In the genomic region with DNA sequence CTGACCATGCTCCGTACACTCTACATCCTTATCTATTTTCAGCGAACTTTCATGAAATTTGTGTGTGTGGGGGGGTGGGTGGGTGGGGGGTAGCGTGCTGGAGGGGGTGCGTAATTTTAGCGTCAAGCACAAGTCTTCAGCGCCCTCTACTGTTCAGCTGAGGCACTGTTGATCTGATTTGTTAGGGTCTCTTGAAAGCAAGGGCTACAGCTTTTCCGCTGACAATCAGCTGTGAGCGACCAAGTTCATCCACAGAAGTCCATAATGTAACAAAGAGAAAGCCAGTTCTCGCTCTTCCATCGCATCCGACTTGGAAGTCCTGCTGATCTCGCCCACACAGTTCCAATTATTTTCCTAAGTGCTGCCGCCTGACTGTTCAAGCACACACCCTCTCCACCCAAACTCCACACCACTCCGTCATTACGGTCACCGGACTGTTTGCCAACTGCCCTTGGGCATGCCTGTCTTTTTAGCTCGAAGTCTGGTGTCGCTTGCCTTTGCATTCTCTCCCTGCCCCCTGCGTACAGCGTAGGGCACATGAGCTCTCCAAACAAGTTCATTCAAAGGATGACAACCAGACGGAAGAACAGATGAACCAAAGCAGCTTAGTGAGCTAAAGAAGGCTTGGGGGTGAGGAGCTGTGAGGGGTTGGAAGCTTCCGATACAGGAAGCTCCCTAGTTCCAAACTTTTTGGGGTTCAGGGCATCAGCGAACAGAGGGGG, we compare ENCODE assay signal across 8 mouse cellular contexts. TPM values are rescaled to one million over a fixed set of nuclear protein-coding genes. Genes with fewer than 3 reads are reported as not detected.
A peak's percentile ranks its signal among the peaks of the same experiment; 100 is the strongest.
DNase-seq lines count a peak whose midpoint lies in the region; TF ChIP-seq lines count a peak whose summit lies in the region.

No protein-coding gene starts in this region.

- DNase-seq in gastrocnemius, postnatal 10 days = peak; percentile 32
- DNase-seq in gastrocnemius, postnatal 25 days = no peak
- DNase-seq in embryo, embryonic 10 days (ENCODE audit: low spot score) = peak; percentile 75
- DNase-seq in heart, postnatal 4 days = peak; percentile 53
- peak; percentile 57 for DNase-seq in left cerebral cortex, postnatal 4 days
- DNase-seq in retina, postnatal 1 day = peak; percentile 60
- DNase-seq in urinary bladder, postnatal 10 days (ENCODE audit: low spot score) = no peak

- intact Hi-C loops in left cerebral cortex, postnatal 4 days (cut with DNase I) = no loop called here

- TF ChIP-seq CTCF in E14TG2a.4 (conservative IDR thresholded peaks at IDR 0.05; ENCODE audit: low read length) = peak; percentile 26

- H3K9me3 ChIP-seq in E14TG2a.4 (ENCODE audit: low read length) = no peaks in the 10 kb centered on the region

- H3K4me1 ChIP-seq in E14TG2a.4 (replicated peaks; ENCODE audit: low read depth, low read length) = peaks cover 3% of the 10 kb centered on the region

- H3K4me3 ChIP-seq in E14TG2a.4 (replicated peaks; ENCODE audit: low read length) = no peak overlapping the region

- peaks cover 21% of the 10 kb centered on the region for H3K27me3 ChIP-seq in E14TG2a.4 (ENCODE audit: insufficient read depth, low read length)

- no peaks in the 10 kb centered on the region for H3K36me3 ChIP-seq in E14TG2a.4 (ENCODE audit: insufficient read depth, low read length)

RNA-seq across cellular contexts. Expression of a gene that starts 19.1 kb away (rescaled TPM):
- 10 to 100 TPM; 13.8 to 17.0 TPM for total RNA-seq in gastrocnemius, postnatal 10 days (2021)
- 10 to 100 TPM; 40.4 to 46.3 TPM for total RNA-seq in gastrocnemius, postnatal 25 days (2021)
- 10 to 100 TPM; 12.9 to 14.5 TPM for total RNA-seq in heart, postnatal 4 days (2021)
- total RNA-seq in left cerebral cortex, postnatal 4 days (2021) = 10 to 100 TPM in 1 of 2 experiments, 1 to 10 TPM in 1; 9.6 to 12.1 TPM

Comparison
In these comparisons a context has a peak if more than half of its experiments do, and no peak if none do; other contexts are left out.
1. DNase-seq: peak in gastrocnemius, postnatal 10 days (single experiment), embryo, embryonic 10 days (single experiment), heart, postnatal 4 days (single experiment), left cerebral cortex, postnatal 4 days (single experiment) and retina, postnatal 1 day (single experiment); none in gastrocnemius, postnatal 25 days (single experiment) and urinary bladder, postnatal 10 days (single experiment).